9 mouse cellular contexts compared by ENCODE assay signal in the genomic region with DNA sequence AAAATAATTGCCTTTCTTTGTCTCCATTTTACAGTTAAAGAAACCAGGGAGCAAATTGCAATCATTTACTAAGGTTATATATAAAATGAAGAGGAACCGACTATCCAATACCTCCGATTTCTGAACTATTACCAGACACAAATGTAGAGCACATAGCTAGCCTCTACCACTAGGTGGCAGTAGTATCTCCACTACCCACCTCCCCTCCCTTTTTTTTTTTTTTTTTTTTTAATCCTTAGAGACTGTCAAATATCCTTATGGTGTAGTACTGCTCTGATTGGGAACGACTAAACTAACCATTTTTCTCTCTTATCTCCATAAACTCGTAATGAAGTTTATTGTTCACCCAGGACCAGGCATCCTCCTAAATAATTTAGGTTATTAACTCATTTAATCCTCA. TPM values are rescaled to one million over a fixed set of nuclear protein-coding genes. Genes with fewer than 3 reads are reported as not detected.
DNase-seq lines count a peak whose midpoint lies in the region; ATAC-seq and TF ChIP-seq lines count a peak whose summit lies in the region.
"Had no signal": no experiment of that assay in that cellular context is flagged by ENCODE, and none has a peak within 500 bp of the region (broad histone marks: within the 10 kb centered on the region; RNA-seq: fewer than 3 reads in every experiment).

No protein-coding gene starts in this region.

- peaks cover 9% of the 10 kb centered on the region; the same call in 1 of the 2 replicates for H3K4me1 ChIP-seq in heart, postnatal 0 days (ENCODE audit: control insufficient read depth, insufficient read depth)
- H3K4me1 ChIP-seq in neural tube, embryonic 14.5 days (ENCODE audit: control insufficient read depth, insufficient read depth, low read length), result no peaks in the 10 kb centered on the region
- no peaks in the 10 kb centered on the region for H3K4me1 ChIP-seq in embryonic facial prominence, embryonic 14.5 days (ENCODE audit: control insufficient read depth, insufficient read depth, low read length)
- H3K4me1 ChIP-seq in stomach, postnatal 0 days (replicated peaks; ENCODE audit: control insufficient read depth, insufficient read depth), result no peaks in the 10 kb centered on the region
- peaks cover 12% of the 10 kb centered on the region for H3K4me1 ChIP-seq in heart, embryonic 12.5 days (replicated peaks)
- H3K4me1 ChIP-seq: hindbrain, embryonic 15.5 days had no signal

- H3K4me3 ChIP-seq in heart, postnatal 0 days (ENCODE audit: low read depth, low read length), result no peak overlapping the region
- H3K4me3 ChIP-seq in neural tube, embryonic 14.5 days (ENCODE audit: low read depth, low read length), result no peak overlapping the region
- no peak overlapping the region for H3K4me3 ChIP-seq in embryonic facial prominence, embryonic 14.5 days (ENCODE audit: low read depth, low read length)
- H3K4me3 ChIP-seq in stomach, postnatal 0 days (ENCODE audit: low read depth, low read length), result no peak overlapping the region
- no peak overlapping the region for H3K4me3 ChIP-seq in heart, embryonic 12.5 days
- H3K4me3 ChIP-seq: hindbrain, embryonic 15.5 days had no signal

- H3K9ac ChIP-seq in heart, postnatal 0 days (replicated peaks; ENCODE audit: low read depth, low read length), result no peak overlapping the region
- H3K9ac ChIP-seq in neural tube, embryonic 14.5 days (replicated peaks; ENCODE audit: low read depth, low read length), result no peak overlapping the region
- no peak overlapping the region for H3K9ac ChIP-seq in embryonic facial prominence, embryonic 14.5 days (ENCODE audit: low read depth, low read length)
- H3K9ac ChIP-seq in stomach, postnatal 0 days (ENCODE audit: low read length), result no peak overlapping the region
- no peak overlapping the region for H3K9ac ChIP-seq in heart, embryonic 12.5 days
- H3K9ac ChIP-seq: hindbrain, embryonic 15.5 days had no signal

- DNase-seq in heart, postnatal 0 days (ENCODE audit: low spot score), result peak; percentile 32
- no peak for DNase-seq in heart, adult 11 months
- DNase-seq in neural tube, embryonic 10.5 days (ENCODE audit: extremely low spot score, low spot score), result no peak
- DNase-seq in embryonic facial prominence, embryonic 14.5 days (ENCODE audit: low spot score), result peak; percentile 43
- no peak for DNase-seq in stomach, postnatal 0 days (ENCODE audit: low spot score)
- no peak for DNase-seq in cerebellum, adult 8-10 months

- peak; percentile 57 for TF ChIP-seq CTCF in heart, postnatal 0 days (IDR thresholded peaks at IDR 0.05; ENCODE audit: low read depth)
- TF ChIP-seq CTCF in stomach, postnatal 0 days (IDR thresholded peaks at IDR 0.05; ENCODE audit: low read depth), result peak; percentile 75

- no peak overlapping the region for H3K27ac ChIP-seq in heart, postnatal 0 days (ENCODE audit: low read depth)
- H3K27ac ChIP-seq in neural tube, embryonic 14.5 days (ENCODE audit: low read depth, low read length), result no peak overlapping the region
- H3K27ac ChIP-seq in embryonic facial prominence, embryonic 14.5 days (replicated peaks; ENCODE audit: low read depth, low read length), result no peak overlapping the region
- no peak overlapping the region for H3K27ac ChIP-seq in stomach, postnatal 0 days (replicated peaks)
- H3K27ac ChIP-seq in heart, embryonic 12.5 days (ENCODE audit: poor library complexity, severe bottlenecking), result no peak overlapping the region
- H3K27ac ChIP-seq: hindbrain, embryonic 15.5 days had no signal

- no peak for ATAC-seq in heart, postnatal 0 days (ENCODE audit: insufficient read depth, low read depth)
- peak; percentile 26; the same call in 1 of the 2 replicates for ATAC-seq in neural tube, embryonic 14.5 days (ENCODE audit: low read depth)
- ATAC-seq in embryonic facial prominence, embryonic 14.5 days (ENCODE audit: low read depth), result no peak
- ATAC-seq in stomach, postnatal 0 days (ENCODE audit: low FRiP score, low TSS enrichment), result no peak
- no peak for ATAC-seq in heart, embryonic 12.5 days (ENCODE audit: insufficient number of reproducible peaks, low FRiP score)

- H3K27me3 ChIP-seq in heart, postnatal 0 days (ENCODE audit: control insufficient read depth, insufficient read depth, low read length), result no peaks in the 10 kb centered on the region
- no peaks in the 10 kb centered on the region for H3K27me3 ChIP-seq in neural tube, embryonic 14.5 days (ENCODE audit: control insufficient read depth, insufficient read depth, low read length)
- H3K27me3 ChIP-seq in embryonic facial prominence, embryonic 14.5 days (replicated peaks; ENCODE audit: control insufficient read depth, insufficient read depth, low read length), result no peaks in the 10 kb centered on the region
- no peaks in the 10 kb centered on the region for H3K27me3 ChIP-seq in stomach, postnatal 0 days (ENCODE audit: control insufficient read depth, insufficient read depth, low read length)
- H3K27me3 ChIP-seq in heart, embryonic 12.5 days (replicated peaks), result no peaks in the 10 kb centered on the region
- H3K27me3 ChIP-seq: hindbrain, embryonic 15.5 days had no signal

- 53% methylated on average over 4 of the region's 4 CpGs for WGBS in heart, postnatal 0 days
- WGBS in neural tube, embryonic 14.5 days, result 53% methylated on average over 4 of the region's 4 CpGs
- WGBS in embryonic facial prominence, embryonic 14.5 days, result 56% methylated on average over 4 of the region's 4 CpGs
- 62% methylated on average over 4 of the region's 4 CpGs for WGBS in stomach, postnatal 0 days
- 51% methylated on average over 4 of the region's 4 CpGs for WGBS in heart, embryonic 12.5 days

- H3K4me2 ChIP-seq in heart, postnatal 0 days (ENCODE audit: low read depth, low read length), result no peak overlapping the region
- no peak overlapping the region for H3K4me2 ChIP-seq in neural tube, embryonic 14.5 days (ENCODE audit: low read depth, low read length)
- H3K4me2 ChIP-seq in embryonic facial prominence, embryonic 14.5 days (ENCODE audit: low read depth, low read length), result no peak overlapping the region
- no peak overlapping the region for H3K4me2 ChIP-seq in stomach, postnatal 0 days (replicated peaks; ENCODE audit: low read depth)
- no peak overlapping the region for H3K4me2 ChIP-seq in heart, embryonic 12.5 days
- H3K4me2 ChIP-seq: hindbrain, embryonic 15.5 days had no signal

- no peaks in the 10 kb centered on the region for H3K9me3 ChIP-seq in heart, postnatal 0 days (replicated peaks; ENCODE audit: control insufficient read depth, low read length)
- no peaks in the 10 kb centered on the region for H3K9me3 ChIP-seq in neural tube, embryonic 14.5 days (ENCODE audit: control insufficient read depth, low read length)
- H3K9me3 ChIP-seq in embryonic facial prominence, embryonic 14.5 days (ENCODE audit: control insufficient read depth, low read length), result no peaks in the 10 kb centered on the region
- no peaks in the 10 kb centered on the region for H3K9me3 ChIP-seq in stomach, postnatal 0 days (ENCODE audit: control insufficient read depth, low read length)
- H3K9me3 ChIP-seq in heart, embryonic 12.5 days (replicated peaks), result no peaks in the 10 kb centered on the region
- H3K9me3 ChIP-seq: hindbrain, embryonic 15.5 days had no signal

- TF ChIP-seq EP300 in heart, postnatal 0 days (IDR thresholded peaks at IDR 0.05; ENCODE audit: low read depth), result no peak
- TF ChIP-seq EP300 in stomach, postnatal 0 days (optimal IDR thresholded peaks at IDR 0.05), result no peak

- H3K36me3 ChIP-seq in heart, postnatal 0 days (replicated peaks; ENCODE audit: control insufficient read depth, insufficient read depth, low read length), result no peaks in the 10 kb centered on the region
- H3K36me3 ChIP-seq in neural tube, embryonic 14.5 days (ENCODE audit: control insufficient read depth, insufficient read depth, low read length), result no peaks in the 10 kb centered on the region
- H3K36me3 ChIP-seq in embryonic facial prominence, embryonic 14.5 days (ENCODE audit: control insufficient read depth, insufficient read depth, low read length), result no peaks in the 10 kb centered on the region
- H3K36me3 ChIP-seq in stomach, postnatal 0 days (ENCODE audit: control insufficient read depth, insufficient read depth, low read length), result no peaks in the 10 kb centered on the region
- H3K36me3 ChIP-seq in heart, embryonic 12.5 days, result no peaks in the 10 kb centered on the region
- H3K36me3 ChIP-seq: hindbrain, embryonic 15.5 days had no signal

RNA-seq across cellular contexts. Expression of gene C1rl, which starts 12.6 kb away (rescaled TPM):
- 0.46 and 1.4 TPM in 2 replicates for total RNA-seq in heart, postnatal 0 days (2014; rRNA removed; ENCODE audit: low replicate concordance)
- polyA plus RNA-seq in heart, postnatal 0 days (2015; fragmentation: Nextera tagmentation; extraction: Ambion mirVana), result 0.48 and 0.63 TPM in 2 replicates
- polyA plus RNA-seq in neural tube, embryonic 14.5 days (2014; fragmentation: Nextera tagmentation; extraction: Ambion mirVana), result 0.22 and 0.29 TPM in 2 replicates
- 0.31 and 0.39 TPM in 2 replicates for polyA plus RNA-seq in embryonic facial prominence, embryonic 14.5 days (2014; fragmentation: Nextera tagmentation; extraction: Ambion mirVana)
- 1.4 and 1.6 TPM in 2 replicates for polyA plus RNA-seq in stomach, postnatal 0 days (2015; fragmentation: Nextera tagmentation; extraction: Ambion mirVana)
- polyA plus RNA-seq in heart, embryonic 12.5 days (2016; fragmentation: Nextera tagmentation; extraction: Ambion mirVana), result 0.31 and 0.41 TPM in 2 replicates

RNA-seq across cellular contexts. Expression of gene Clstn3, which starts 15.7 kb away (rescaled TPM):
- 0.23 and 0.84 TPM in 2 replicates for total RNA-seq in heart, postnatal 0 days (2014; rRNA removed; ENCODE audit: low replicate concordance)
- polyA plus RNA-seq in heart, postnatal 0 days (2015; fragmentation: Nextera tagmentation; extraction: Ambion mirVana), result 0.16 and 0.18 TPM in 2 replicates
- polyA plus RNA-seq in neural tube, embryonic 14.5 days (2014; fragmentation: Nextera tagmentation; extraction: Ambion mirVana), result 90.4 and 96.1 TPM in 2 replicates
- polyA plus RNA-seq in embryonic facial prominence, embryonic 14.5 days (2014; fragmentation: Nextera tagmentation; extraction: Ambion mirVana), result 7.7 and 9.7 TPM in 2 replicates
- 1.2 and 1.5 TPM in 2 replicates for polyA plus RNA-seq in stomach, postnatal 0 days (2015; fragmentation: Nextera tagmentation; extraction: Ambion mirVana)
- polyA plus RNA-seq in heart, embryonic 12.5 days (2016; fragmentation: Nextera tagmentation; extraction: Ambion mirVana), result 1.5 and 1.7 TPM in 2 replicates

RNA-seq across cellular contexts. Expression of gene C1ra, which starts 31.9 kb away (rescaled TPM):
- total RNA-seq in heart, postnatal 0 days (2014; rRNA removed; ENCODE audit: low replicate concordance), result 3.9 and 11.1 TPM in 2 replicates
- polyA plus RNA-seq in heart, postnatal 0 days (2015; fragmentation: Nextera tagmentation; extraction: Ambion mirVana), result 3.1 and 4.3 TPM in 2 replicates
- polyA plus RNA-seq in neural tube, embryonic 14.5 days (2014; fragmentation: Nextera tagmentation; extraction: Ambion mirVana), result 0.11 and 0.33 TPM in 2 replicates
- 2.8 and 3.4 TPM in 2 replicates for polyA plus RNA-seq in embryonic facial prominence, embryonic 14.5 days (2014; fragmentation: Nextera tagmentation; extraction: Ambion mirVana)
- 15.0 and 15.1 TPM in 2 replicates for polyA plus RNA-seq in stomach, postnatal 0 days (2015; fragmentation: Nextera tagmentation; extraction: Ambion mirVana)
- polyA plus RNA-seq in heart, embryonic 12.5 days (2016; fragmentation: Nextera tagmentation; extraction: Ambion mirVana), result 0.19 and 0.24 TPM in 2 replicates

Comparison
In these comparisons a context has a peak if more than half of its experiments do, and no peak if none do; other contexts are left out.
1. DNase-seq: peak in heart, postnatal 0 days (single experiment) and embryonic facial prominence, embryonic 14.5 days (single experiment); none in heart, adult 11 months (single experiment), neural tube, embryonic 10.5 days (single experiment), stomach, postnatal 0 days (single experiment) and cerebellum, adult 8-10 months (single experiment).